Comparison of ENCODE assay signal across 8 mouse cellular contexts in the genomic region with DNA sequence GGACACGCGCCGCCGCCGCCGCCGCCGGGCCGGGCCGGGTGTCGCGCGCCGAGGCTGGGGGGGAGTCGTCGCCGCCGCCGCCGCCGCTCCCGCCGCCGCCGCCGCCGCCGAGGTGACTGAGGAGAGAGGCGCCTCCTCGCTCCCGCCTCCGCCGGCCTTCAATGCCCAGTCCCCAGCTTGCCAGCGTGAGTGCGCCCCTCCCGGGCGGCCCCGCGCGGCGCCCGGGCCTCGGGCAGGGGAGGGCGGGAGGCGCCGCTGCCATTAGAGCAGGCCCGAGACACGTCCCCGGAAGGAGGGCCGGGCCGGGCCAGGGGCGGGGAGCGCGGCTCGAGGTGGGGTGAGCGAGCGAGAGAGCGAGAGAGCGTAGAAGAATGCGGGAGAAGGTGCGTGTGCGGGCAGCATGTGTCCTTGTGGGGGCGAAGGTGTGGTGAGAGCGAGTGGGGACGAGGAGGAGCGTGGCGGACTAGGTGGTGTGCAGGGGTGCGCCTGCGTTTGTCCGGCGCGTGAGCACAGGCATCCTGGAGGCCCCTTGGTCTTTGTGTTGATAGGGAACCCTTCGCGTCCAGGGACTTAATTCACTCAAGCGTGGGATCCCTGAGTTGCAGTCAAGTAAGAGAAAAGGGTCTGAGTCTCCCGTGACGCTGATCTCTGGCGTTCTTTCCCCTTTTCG. TPM values are rescaled to one million over a fixed set of nuclear protein-coding genes. Genes with fewer than 3 reads are reported as not detected.
DNase-seq lines count a peak whose midpoint lies in the region; ATAC-seq lines count a peak whose summit lies in the region.

No protein-coding gene starts in this region.

- no peaks in the 10 kb centered on the region for H3K9me3 ChIP-seq in embryonic facial prominence, embryonic 15.5 days (replicated peaks)
- no peaks in the 10 kb centered on the region for H3K9me3 ChIP-seq in heart, embryonic 11.5 days (replicated peaks; ENCODE audit: control insufficient read depth, low read length)
- H3K9me3 ChIP-seq in kidney, embryonic 15.5 days (replicated peaks): no peaks in the 10 kb centered on the region
- no peaks in the 10 kb centered on the region for H3K9me3 ChIP-seq in liver, embryonic 11.5 days (ENCODE audit: control insufficient read depth, low read length)

- H3K36me3 ChIP-seq in embryonic facial prominence, embryonic 15.5 days: no peaks in the 10 kb centered on the region
- H3K36me3 ChIP-seq in heart, embryonic 11.5 days (ENCODE audit: control insufficient read depth, insufficient read depth, low read length): no peaks in the 10 kb centered on the region
- no peaks in the 10 kb centered on the region for H3K36me3 ChIP-seq in kidney, embryonic 15.5 days
- H3K36me3 ChIP-seq in liver, embryonic 11.5 days (ENCODE audit: control insufficient read depth, insufficient read depth, low read length): no peaks in the 10 kb centered on the region

- peaks cover 44% of the 10 kb centered on the region for H3K4me1 ChIP-seq in embryonic facial prominence, embryonic 15.5 days
- H3K4me1 ChIP-seq in heart, embryonic 11.5 days (ENCODE audit: control insufficient read depth, insufficient read depth, low read length): peaks cover 45% of the 10 kb centered on the region
- H3K4me1 ChIP-seq in kidney, embryonic 15.5 days: peaks cover 50% of the 10 kb centered on the region
- H3K4me1 ChIP-seq in liver, embryonic 11.5 days (replicated peaks; ENCODE audit: control insufficient read depth, insufficient read depth, low read length): peaks cover 34% of the 10 kb centered on the region

- H3K4me3 ChIP-seq in embryonic facial prominence, embryonic 15.5 days (replicated peaks): peak overlapping the region; percentile 97
- H3K4me3 ChIP-seq in heart, embryonic 11.5 days (ENCODE audit: low read depth, low read length): peak overlapping the region; percentile 91
- peak overlapping the region; percentile 68 for H3K4me3 ChIP-seq in kidney, embryonic 15.5 days (replicated peaks)
- H3K4me3 ChIP-seq in liver, embryonic 11.5 days (ENCODE audit: low read depth, low read length): peak overlapping the region; percentile 88

- H3K9ac ChIP-seq in embryonic facial prominence, embryonic 15.5 days: peak overlapping the region; percentile 93
- H3K9ac ChIP-seq in heart, embryonic 11.5 days (ENCODE audit: low read depth, low read length): peak overlapping the region; percentile 89
- peak overlapping the region; percentile 97 for H3K9ac ChIP-seq in kidney, embryonic 15.5 days
- peak overlapping the region; percentile 96 for H3K9ac ChIP-seq in liver, embryonic 11.5 days (ENCODE audit: low read depth, low read length)

- under 1% methylated on average over 48 of the region's 79 CpGs for WGBS in embryonic facial prominence, embryonic 15.5 days
- under 1% methylated on average over 43 of the region's 79 CpGs for WGBS in heart, embryonic 11.5 days (ENCODE audit: insufficient replicate concordance)
- under 1% methylated on average over 45 of the region's 79 CpGs for WGBS in kidney, embryonic 15.5 days
- under 1% methylated on average over 56 of the region's 79 CpGs for WGBS in liver, embryonic 11.5 days

- peak; percentile 70 for DNase-seq in 416B (ENCODE audit: low read depth)
- DNase-seq in adrenal gland, postnatal 36 days: peak; percentile 82 to 90
- DNase-seq in liver, embryonic 11.5 days (ENCODE audit: low spot score): peak; percentile 88
- peak; percentile 68 to 73 for DNase-seq in spleen, postnatal 14 days (ENCODE audit: low spot score in 2 of 2)

- H3K27me3 ChIP-seq in embryonic facial prominence, embryonic 15.5 days: no peaks in the 10 kb centered on the region
- no peaks in the 10 kb centered on the region for H3K27me3 ChIP-seq in heart, embryonic 11.5 days (ENCODE audit: control insufficient read depth, insufficient read depth, low read length)
- no peaks in the 10 kb centered on the region for H3K27me3 ChIP-seq in kidney, embryonic 15.5 days
- H3K27me3 ChIP-seq in liver, embryonic 11.5 days (replicated peaks; ENCODE audit: control insufficient read depth, insufficient read depth, low read length): no peaks in the 10 kb centered on the region

- peak overlapping the region; percentile 95 for H3K27ac ChIP-seq in embryonic facial prominence, embryonic 15.5 days (replicated peaks)
- peak overlapping the region; percentile 96 for H3K27ac ChIP-seq in heart, embryonic 11.5 days (ENCODE audit: low read depth, low read length)
- peak overlapping the region; percentile 94 for H3K27ac ChIP-seq in kidney, embryonic 15.5 days
- peak overlapping the region; percentile 96 for H3K27ac ChIP-seq in liver, embryonic 11.5 days (ENCODE audit: low read depth, low read length)

- peak; percentile 81 for ATAC-seq in embryonic facial prominence, embryonic 15.5 days (ENCODE audit: insufficient number of reproducible peaks, low FRiP score, low TSS enrichment, low read depth)
- ATAC-seq in heart, embryonic 11.5 days (replicated peaks; ENCODE audit: insufficient number of reproducible peaks, low FRiP score, low TSS enrichment): peak; percentile 72; the same call in 1 of the 2 replicates
- peak; percentile 87 for ATAC-seq in kidney, embryonic 15.5 days (replicated peaks; ENCODE audit: low FRiP score)
- ATAC-seq in liver, embryonic 11.5 days (replicated peaks; ENCODE audit: low FRiP score): peak; percentile 69
- peak; percentile 51 for ATAC-seq in monocyte, adult 5-6 weeks (replicated peaks; ENCODE audit: insufficient number of reproducible peaks, low FRiP score, low TSS enrichment, poor library complexity, severe bottlenecking)

- H3K4me2 ChIP-seq in embryonic facial prominence, embryonic 15.5 days (replicated peaks): peak overlapping the region; percentile 76
- H3K4me2 ChIP-seq in heart, embryonic 11.5 days: peak overlapping the region; percentile 68
- peak overlapping the region; percentile 77 for H3K4me2 ChIP-seq in kidney, embryonic 15.5 days
- H3K4me2 ChIP-seq in liver, embryonic 11.5 days: peak overlapping the region; percentile 88

RNA-seq across cellular contexts. Expression of a gene that starts 9.5 kb away (rescaled TPM):
- 100 to 1,000 TPM; 311 to 416 TPM for total RNA-seq in adrenal gland, postnatal 36 days (2021)
- polyA plus RNA-seq in embryonic facial prominence, embryonic 15.5 days (2015; fragmentation: Nextera tagmentation; extraction: Ambion mirVana): 316 and 324 TPM in 2 replicates
- 329 and 345 TPM in 2 replicates for polyA plus RNA-seq in heart, embryonic 11.5 days (2014; fragmentation: Nextera tagmentation; extraction: Ambion mirVana)
- polyA plus RNA-seq in kidney, embryonic 15.5 days (2015; fragmentation: Nextera tagmentation; extraction: Ambion mirVana): 311 and 374 TPM in 2 replicates
- 279 and 298 TPM in 2 replicates for polyA plus RNA-seq in liver, embryonic 11.5 days (2014; fragmentation: Nextera tagmentation; extraction: Ambion mirVana)
- total RNA-seq in monocyte, adult 5-6 weeks (2017): 478 to 539 TPM (median 505 TPM) in 3 replicates

Comparison
In these comparisons a context has a peak if more than half of its experiments do, and no peak if none do; other contexts are left out.
1. Peak in every context shown above with its lines: DNase-seq, ATAC-seq, H3K4me3 ChIP-seq and H3K27ac ChIP-seq.